Mouse (Mus musculus) liver, adult 2 months (tissue): ENCODE measurements around the gene Ccdc88c.

Source experiments
- CTCF ChIP-seq: fragments of 200-500 bp; IDR thresholded peaks from 2 replicates; pipeline ENCODE4 v1.5.1; 2011; ENCODE audit warnings: low read depth, low read length, control low read depth
- POLR2A ChIP-seq: fragments of 200-500 bp; IDR thresholded peaks from 2 replicates; pipeline ENCODE4 v1.6.1; 2011; ENCODE audit warnings: low read length, control low read depth; ENCODE audit not compliant: insufficient read depth; ENCODE audit errors: extremely low read depth

DNA sequence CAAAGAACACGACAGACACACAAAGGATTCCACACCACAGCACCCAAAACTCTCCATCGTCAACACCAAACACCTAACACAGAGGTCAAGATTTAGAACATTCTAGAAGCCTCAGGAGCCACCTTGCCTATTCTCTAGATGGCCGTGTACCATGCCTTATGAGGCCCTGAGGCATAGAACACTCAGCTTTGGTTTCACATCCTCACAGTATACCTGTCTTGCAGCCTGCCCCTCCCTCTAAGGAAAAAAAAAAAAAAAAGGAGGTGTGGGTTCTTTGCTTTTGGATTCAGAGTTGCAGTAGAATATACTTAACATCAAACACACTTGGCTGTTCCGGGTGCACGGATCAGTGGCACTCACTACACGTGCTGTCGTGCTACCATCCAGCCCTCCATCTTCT lies 17.8 kb downstream of the Ccdc88c start:
- TF ChIP-seq CTCF (no peak), POLR2A (no peak)
